Mouse (Mus musculus) hindbrain, postnatal 0 days (tissue): Measurements from ENCODE around the gene Parp6. TPM values are rescaled to one million over a fixed set of nuclear protein-coding genes. Genes with fewer than 3 reads are reported as not detected.
A peak's percentile ranks its signal among the peaks of the same experiment; 100 is the strongest.

Source experiments
- ATAC-seq: fragments of 200-750 bp; cut with Nextera tagmentation; 2 replicates; pipeline ENCODE4 v1.8.0; 2017; ENCODE audit warnings: mild to moderate bottlenecking, moderate TSS enrichment, moderate library complexity
- DNase-seq: peaks from one replicate; pipeline ENCODE4 v3.0.0-alpha.2; 2015; ENCODE audit warnings: low spot score
- H3K27ac ChIP-seq: fragments of 300-500 bp; sonication (generic); 2 replicates; pipeline ENCODE4 v1.5.1; 2014; ENCODE audit warnings: mild to moderate bottlenecking
- H3K27me3 ChIP-seq: fragments of 300-500 bp; sonication (generic); 2 replicates; pipeline ENCODE4 v1.6.1; 2014; ENCODE audit warnings: low read length, mixed read lengths; ENCODE audit not compliant: insufficient read depth
- H3K36me3 ChIP-seq: fragments of 300-500 bp; sonication (generic); 2 replicates; pipeline ENCODE4 v1.6.1; 2014; ENCODE audit warnings: low read length, mixed read lengths; ENCODE audit not compliant: insufficient read depth
- H3K4me1 ChIP-seq: fragments of 300-500 bp; sonication (generic); 2 replicates; pipeline ENCODE4 v1.6.1; 2014; ENCODE audit warnings: antibody characterized with exemption, low read length, mixed read lengths; ENCODE audit not compliant: insufficient read depth
- H3K4me2 ChIP-seq: fragments of 300-500 bp; sonication (generic); 2 replicates; pipeline ENCODE4 v1.6.1; 2014; ENCODE audit warnings: low read depth, mild to moderate bottlenecking, low read length, moderate library complexity, mixed read lengths
- H3K4me3 ChIP-seq: fragments of 300-500 bp; sonication (generic); 2 replicates; pipeline ENCODE4 v1.5.1; 2014; ENCODE audit warnings: low read length
- H3K9ac ChIP-seq: fragments of 300-500 bp; sonication (generic); replicated peaks from 2 replicates; pipeline ENCODE4 v1.6.1; 2014; ENCODE audit warnings: mild to moderate bottlenecking, low read length, moderate library complexity, mixed read lengths
- H3K9me3 ChIP-seq: fragments of 300-500 bp; sonication (generic); 2 replicates; pipeline ENCODE4 v1.6.1; 2016; ENCODE audit warnings: low read length, mixed read lengths
- CTCF ChIP-seq: IDR thresholded peaks from 2 replicates; pipeline ENCODE4 v1.5.1; 2016; ENCODE audit warnings: antibody characterized with exemption, control low read depth, low read depth
- WGBS: fragments of 180-500 bp; shearing (Covaris S2); extraction: QIAGEN DNeasy Blood & Tissue Kit; methylation state at CpG from one replicate; pipeline ENCODE4 v1.1.7; 2014; 5-methylcytosine and 5-hydroxymethylcytosine counted together
- polyA plus RNA-seq: library from polyadenylated mRNA; unstranded; fragments of >200 nt; fragmentation: Nextera tagmentation; extraction: Ambion mirVana; gene quantifications from 2 replicates; pipeline ENCODE4 v1.2.1, GENCODE M21; 2015
- total RNA-seq: library from RNA; depleted of rRNA; stranded (reverse); fragments of >200 nt; gene quantifications from 2 replicates; pipeline ENCODE4 v1.2.3, GENCODE M21; 2014

Parp6 gene
- total and polyA plus RNA-seq, 2 experiments from 2014 or later: 123 to 156 TPM

GRCm38 (mm10) chr9:59654450-59654983, 37.4 kb downstream of the Parp6 start:
- Histone ChIP-seq H3K27me3 (no peaks in the 10 kb centered on the region), H3K4me3 (no peak overlapping the region)
- no peak for ATAC-seq

GRCm38 (mm10) chr9:59655958-59656634, 39.0 kb downstream of the Parp6 start, which contains the start of gene Pkm:
Gene Pkm (plus strand): TSS chr9:59656368.
- peak within 1 kb of the TSS; percentile 87 for H3K4me3 ChIP-seq
- H3K9ac ChIP-seq: peak within 1 kb of the TSS; percentile 93
- peak; percentile 90 for ATAC-seq
- H3K4me2 ChIP-seq: peak within 1 kb of the TSS; percentile 83
- H3K27me3 ChIP-seq: no peaks in the 10 kb centered on the region
- H3K9me3 ChIP-seq: no peaks in the 10 kb centered on the region
- under 1% methylated on average over 40 of the region's 46 CpGs for WGBS
- peaks cover 32% of the 10 kb centered on the region for H3K4me1 ChIP-seq
- peak; percentile 26 for TF ChIP-seq CTCF
- DNase-seq: peak; percentile 97
- peak within 1 kb of the TSS; percentile 99 for H3K27ac ChIP-seq
- H3K36me3 ChIP-seq: peaks cover 2% of the 10 kb centered on the region; the same call in 1 of the 2 replicates

More at GRCm38 (mm10) chr9:59654450-59654983, 37.4 kb downstream of the Parp6 start:
- TF ChIP-seq CTCF: no peak
- Histone ChIP-seq H3K36me3 (peaks cover 17% of the 10 kb centered on the region), H3K27ac (no peak overlapping the region), H3K9me3 (no peaks in the 10 kb centered on the region), H3K9ac (no peak overlapping the region), H3K4me2 (no peak overlapping the region), H3K4me1 (peaks cover 17% of the 10 kb centered on the region)
- 93% methylated on average over 2 of the region's 2 CpGs for WGBS
- DNase-seq: no peak

- no peaks in the 10 kb centered on the region for H3K36me3 ChIP-seq
- peak overlapping the region; percentile 99 for H3K27ac ChIP-seq
- H3K27me3 ChIP-seq: no peaks in the 10 kb centered on the region
- DNase-seq (peak; percentile 94), ATAC-seq (peak; percentile 75)
- peak; percentile 77 for TF ChIP-seq CTCF
- peak overlapping the region; percentile 87 for H3K4me3 ChIP-seq
- peak overlapping the region; percentile 83 for H3K4me2 ChIP-seq
- H3K4me1 ChIP-seq: peaks cover 40% of the 10 kb centered on the region
- H3K9ac ChIP-seq: peak overlapping the region; percentile 93
- 1% methylated on average over 65 of the region's 65 CpGs for WGBS
- no peaks in the 10 kb centered on the region for H3K9me3 ChIP-seq
Measured at GRCm38 (mm10) chr9:59656635-59657617, 39.8 kb downstream of the Parp6 start.

GRCm38 (mm10) chr9:59658146-59658545, 41.1 kb downstream of the Parp6 start:
- Histone ChIP-seq H3K4me3 (peak overlapping the region; percentile 87), H3K27ac (peak overlapping the region; percentile 99), H3K27me3 (no peaks in the 10 kb centered on the region), H3K4me2 (peak overlapping the region; percentile 83), H3K9me3 (no peaks in the 10 kb centered on the region), H3K4me1 (peaks cover 40% of the 10 kb centered on the region), H3K36me3 (peaks cover under 1% of the 10 kb centered on the region; the same call in 1 of the 2 replicates), H3K9ac (peak overlapping the region; percentile 93)
- WGBS: 5% methylated on average over 4 of the region's 4 CpGs
- no peak for TF ChIP-seq CTCF
- ATAC-seq (no peak), DNase-seq (no peak)

- ATAC-seq: peak; percentile 28; the same call in 1 of the 2 replicates
- TF ChIP-seq CTCF: peak; percentile 92
- no peaks in the 10 kb centered on the region for H3K27me3 ChIP-seq
- DNase-seq: peak; percentile 90
- no peaks in the 10 kb centered on the region for H3K9me3 ChIP-seq
- H3K36me3 ChIP-seq: peaks cover 5% of the 10 kb centered on the region; the same call in 1 of the 2 replicates
- H3K27ac ChIP-seq: peak overlapping the region; percentile 99
- H3K9ac ChIP-seq: 0 out of 2 replicates have a peak overlapping the region, but pooled peaks have one; percentile 13
- H3K4me3 ChIP-seq: peak overlapping the region; percentile 87
- peaks cover 40% of the 10 kb centered on the region for H3K4me1 ChIP-seq
- peak overlapping the region; percentile 83 for H3K4me2 ChIP-seq
- WGBS: 24% methylated on average over 14 of the region's 14 CpGs
Measured at GRCm38 (mm10) chr9:59659036-59660026, 42.2 kb downstream of the Parp6 start.
